Mouse (Mus musculus): ENCODE measurements around the gene Ppm1e.

DNA sequence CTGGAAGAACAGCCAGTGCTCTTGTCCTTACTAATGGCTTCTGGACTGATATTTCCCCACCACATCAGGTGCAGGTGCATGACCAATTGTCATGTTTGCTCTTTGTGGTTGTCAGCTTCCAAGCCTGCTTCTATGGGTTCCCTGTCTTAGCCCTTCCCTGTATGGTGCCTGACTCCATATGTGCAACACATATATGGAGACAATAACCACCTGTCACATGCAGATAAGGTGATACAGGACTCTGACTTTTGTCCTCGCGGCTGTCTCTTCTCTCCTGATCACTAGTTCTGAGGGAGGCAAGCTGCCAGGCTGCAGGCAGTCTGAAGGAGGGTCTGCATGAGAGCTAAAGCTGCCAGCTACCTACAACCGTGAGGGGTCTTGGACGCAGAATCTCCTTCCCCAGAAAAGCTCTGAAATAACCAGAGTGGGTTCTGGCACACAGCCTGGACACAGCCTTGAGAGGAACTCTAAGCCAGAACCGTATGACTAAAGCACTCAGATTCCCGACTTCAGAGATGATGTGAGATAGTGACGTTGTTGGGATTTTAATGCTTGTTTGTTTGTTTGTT is 76.8 kb downstream of the Ppm1e start:
- TF ChIP-seq EP300 (optimal IDR thresholded peaks at IDR 0.05) (no peak), CTCF (IDR thresholded peaks at IDR 0.05; ENCODE audit: low read depth) (no peak)
